Mouse (Mus musculus) hindbrain, embryonic 12.5 days (tissue): Measurements from ENCODE around the gene Nemp1. TPM values are rescaled to one million over a fixed set of nuclear protein-coding genes. Genes with fewer than 3 reads are reported as not detected.

ENCODE experiments used
- ATAC-seq: fragments of 200-750 bp; cut with Nextera tagmentation; 2 replicates; pipeline ENCODE4 v1.8.0; 2017; ENCODE audit warnings: moderate TSS enrichment; ENCODE audit not compliant: low FRiP score
- H3K27ac ChIP-seq: fragments of 300-500 bp; sonication (generic); 2 replicates; pipeline ENCODE4 v1.5.1; 2016; ENCODE audit warnings: mild to moderate bottlenecking
- H3K27me3 ChIP-seq: fragments of 300-500 bp; sonication (generic); 2 replicates; pipeline ENCODE4 v1.6.1; 2016; ENCODE audit warnings: mild to moderate bottlenecking
- H3K36me3 ChIP-seq: fragments of 300-500 bp; sonication (generic); 2 replicates; pipeline ENCODE4 v1.6.1; 2016; ENCODE audit warnings: mild to moderate bottlenecking
- H3K4me1 ChIP-seq: fragments of 300-500 bp; sonication (generic); 2 replicates; pipeline ENCODE4 v1.6.1; 2016
- H3K4me2 ChIP-seq: fragments of 300-500 bp; sonication (generic); replicated peaks from 2 replicates; pipeline ENCODE4 v1.6.1; 2016; ENCODE audit warnings: mild to moderate bottlenecking
- H3K4me3 ChIP-seq: fragments of 300-500 bp; sonication (generic); 2 replicates; pipeline ENCODE4 v1.5.1; 2016; ENCODE audit warnings: mild to moderate bottlenecking
- H3K9ac ChIP-seq: fragments of 300-500 bp; sonication (generic); 2 replicates; pipeline ENCODE4 v1.6.1; 2016; ENCODE audit warnings: mild to moderate bottlenecking, moderate library complexity
- H3K9me3 ChIP-seq: fragments of 300-500 bp; sonication (generic); replicated peaks from 2 replicates; pipeline ENCODE4 v1.6.1; 2016; ENCODE audit warnings: mild to moderate bottlenecking
- WGBS: fragments of 180-500 bp; shearing (Covaris S2); methylation state at CpG from one replicate; pipeline ENCODE4 v1.1.7; 2016; 5-methylcytosine and 5-hydroxymethylcytosine counted together
- polyA plus RNA-seq: library from polyadenylated mRNA; unstranded; fragments of >200 nt; fragmentation: Nextera tagmentation; extraction: Ambion mirVana; gene quantifications from 2 replicates; pipeline ENCODE4 v1.2.1, GENCODE M21; 2016

Nemp1 gene
- polyA plus RNA-seq, 1 experiment from 2014 or later, result 8.9 TPM

GRCm38 (mm10) chr10:127668093-127669050 is 1.7 kb downstream of the Nemp1 start, which contains the start of gene Nab2:
Gene Nab2, minus strand, starts transcription at chr10:127668568.
- Histone ChIP-seq H3K9ac (peak within 1 kb of the TSS; percentile 65), H3K4me3 (peak within 1 kb of the TSS; percentile 51), H3K4me1 (peaks cover 56% of the 10 kb centered on the region), H3K4me2 (peak within 1 kb of the TSS; percentile 77), H3K36me3 (no peaks in the 10 kb centered on the region), H3K27ac (peak within 1 kb of the TSS; percentile 85), H3K27me3 (peaks cover 63% of the 10 kb centered on the region), H3K9me3 (no peaks in the 10 kb centered on the region)
- 0 out of 2 replicates have a peak, but pooled peaks have one; percentile 11 for ATAC-seq
- WGBS, result 2% methylated on average over 40 of the region's 40 CpGs

- H3K27me3 ChIP-seq, result peaks cover 55% of the 10 kb centered on the region
- no peaks in the 10 kb centered on the region for H3K36me3 ChIP-seq
- H3K4me3 ChIP-seq, result 0 out of 2 replicates have a peak overlapping the region, but pooled peaks have one; percentile 2
- 23% methylated on average over 7 of the region's 7 CpGs for WGBS
- peak overlapping the region; percentile 77; the same call in 1 of the 2 replicates for H3K4me2 ChIP-seq
- no peaks in the 10 kb centered on the region for H3K9me3 ChIP-seq
- H3K9ac ChIP-seq, result no peak overlapping the region
- no peak for ATAC-seq
- H3K27ac ChIP-seq, result peak overlapping the region; percentile 85; the same call in 1 of the 2 replicates
- H3K4me1 ChIP-seq, result peaks cover 48% of the 10 kb centered on the region
These were observed 2.5 kb downstream of the Nemp1 start for GRCm38 (mm10) chr10:127669170-127669569.

- Histone ChIP-seq H3K9me3 (no peaks in the 10 kb centered on the region), H3K9ac (no peak overlapping the region), H3K36me3 (no peaks in the 10 kb centered on the region), H3K27ac (no peak overlapping the region), H3K4me2 (no peak overlapping the region), H3K4me1 (peaks cover 38% of the 10 kb centered on the region), H3K4me3 (no peak overlapping the region), H3K27me3 (peaks cover 45% of the 10 kb centered on the region)
- ATAC-seq, result no peak
- WGBS, result 95% methylated on average over 2 of the region's 2 CpGs
These were observed 3.5 kb downstream of the Nemp1 start for GRCm38 (mm10) chr10:127670185-127670584.

- Histone ChIP-seq H3K9me3 (no peaks in the 10 kb centered on the region), H3K27ac (no peak overlapping the region), H3K4me3 (no peak overlapping the region), H3K36me3 (no peaks in the 10 kb centered on the region), H3K27me3 (peaks cover 34% of the 10 kb centered on the region), H3K4me2 (no peak overlapping the region), H3K4me1 (peaks cover 27% of the 10 kb centered on the region), H3K9ac (no peak overlapping the region)
- 37% methylated on average over 2 of the region's 2 CpGs for WGBS
- no peak for ATAC-seq
These were observed 4.6 kb downstream of the Nemp1 start for GRCm38 (mm10) chr10:127671276-127671675.

GRCm38 (mm10) chr10:127674046-127674655 is 7.5 kb downstream of the Nemp1 start:
- Histone ChIP-seq H3K4me3 (no peak overlapping the region), H3K4me1 (peaks cover 12% of the 10 kb centered on the region), H3K27ac (no peak overlapping the region), H3K9ac (no peak overlapping the region), H3K36me3 (no peaks in the 10 kb centered on the region), H3K27me3 (peaks cover 7% of the 10 kb centered on the region; the same call in 1 of the 2 replicates), H3K9me3 (no peaks in the 10 kb centered on the region), H3K4me2 (no peak overlapping the region)
- WGBS, result 92% methylated on average over 6 of the region's 6 CpGs
- ATAC-seq, result no peak

GRCm38 (mm10) chr10:127674794-127675522 is 8.3 kb downstream of the Nemp1 start:
- Histone ChIP-seq H3K27ac (no peak overlapping the region), H3K4me3 (no peak overlapping the region), H3K9ac (no peak overlapping the region), H3K36me3 (no peaks in the 10 kb centered on the region), H3K9me3 (no peaks in the 10 kb centered on the region), H3K4me2 (no peak overlapping the region), H3K27me3 (no peaks in the 10 kb centered on the region), H3K4me1 (peaks cover 10% of the 10 kb centered on the region)
- ATAC-seq, result no peak
- 91% methylated on average over 8 of the region's 8 CpGs for WGBS

GRCm38 (mm10) chr10:127675859-127676398 is 9.2 kb downstream of the Nemp1 start:
- Histone ChIP-seq H3K4me2 (peak overlapping the region; percentile 95), H3K4me1 (peaks cover 10% of the 10 kb centered on the region), H3K27ac (no peak overlapping the region), H3K9me3 (no peaks in the 10 kb centered on the region), H3K4me3 (peak overlapping the region; percentile 75; the same call in 1 of the 2 replicates), H3K36me3 (no peaks in the 10 kb centered on the region), H3K9ac (no peak overlapping the region), H3K27me3 (no peaks in the 10 kb centered on the region)
- 60% methylated on average over 5 of the region's 5 CpGs for WGBS
- ATAC-seq, result no peak

- peak; percentile 95 for ATAC-seq
- H3K9ac ChIP-seq, result peak overlapping the region; percentile 70
- no peaks in the 10 kb centered on the region for H3K36me3 ChIP-seq
- H3K4me1 ChIP-seq, result peaks cover 10% of the 10 kb centered on the region
- H3K4me2 ChIP-seq, result peak overlapping the region; percentile 95
- H3K27me3 ChIP-seq, result no peaks in the 10 kb centered on the region
- H3K27ac ChIP-seq, result peak overlapping the region; percentile 64
- WGBS, result under 1% methylated on average over 71 of the region's 71 CpGs
- no peaks in the 10 kb centered on the region for H3K9me3 ChIP-seq
- peak overlapping the region; percentile 75 for H3K4me3 ChIP-seq
These were observed 10.2 kb downstream of the Nemp1 start for GRCm38 (mm10) chr10:127676691-127677548.

- no peaks in the 10 kb centered on the region for H3K27me3 ChIP-seq
- H3K27ac ChIP-seq, result no peak overlapping the region
- 16% methylated on average over 14 of the region's 14 CpGs for WGBS
- no peaks in the 10 kb centered on the region for H3K36me3 ChIP-seq
- peaks cover 10% of the 10 kb centered on the region for H3K4me1 ChIP-seq
- peak overlapping the region; percentile 70 for H3K9ac ChIP-seq
- H3K4me3 ChIP-seq, result peak overlapping the region; percentile 75
- ATAC-seq, result peak; percentile 32
- H3K4me2 ChIP-seq, result peak overlapping the region; percentile 95
- H3K9me3 ChIP-seq, result no peaks in the 10 kb centered on the region
These were observed 11.1 kb downstream of the Nemp1 start for GRCm38 (mm10) chr10:127677591-127678336.

GRCm38 (mm10) chr10:127679208-127679607 is 12.5 kb downstream of the Nemp1 start:
- no peaks in the 10 kb centered on the region for H3K9me3 ChIP-seq
- WGBS, result 91% methylated on average over 1 of the region's 1 CpGs

More at GRCm38 (mm10) chr10:127679208-127679607, 12.5 kb downstream of the Nemp1 start:
- H3K9ac ChIP-seq, result no peak overlapping the region
- no peaks in the 10 kb centered on the region for H3K36me3 ChIP-seq
- H3K4me3 ChIP-seq, result no peak overlapping the region
- ATAC-seq, result no peak
- H3K27me3 ChIP-seq, result no peaks in the 10 kb centered on the region
- no peak overlapping the region for H3K4me2 ChIP-seq
- peaks cover 10% of the 10 kb centered on the region for H3K4me1 ChIP-seq
- no peak overlapping the region for H3K27ac ChIP-seq
